Mouse (Mus musculus) ES-E14 (cell line): ENCODE measurements at regions not wholly inside any gene's neighbourhood (a gene's known extent, or its start where the extent isn't known, plus 50 kb on each side); places are given as distances from the start of the nearest gene placed in this dataset.

Experiments
- CHD2 ChIP-seq: IDR thresholded peaks from 2 replicates; pipeline ENCODE4 v1.6.1; 2014; ENCODE audit warnings: mild to moderate bottlenecking, low read depth, low read length, inconsistent platforms
- HCFC1 ChIP-seq: IDR thresholded peaks from 2 replicates; pipeline ENCODE4 v1.6.1; 2012; ENCODE audit warnings: low read length, inconsistent platforms, borderline replicate concordance; ENCODE audit not compliant: insufficient read depth
- MAFK ChIP-seq: IDR thresholded peaks from 2 replicates; pipeline ENCODE4 v1.6.1; 2014; ENCODE audit warnings: mild to moderate bottlenecking, low read depth, low read length, inconsistent platforms; ENCODE audit not compliant: insufficient read depth
- ZC3H11A ChIP-seq: IDR thresholded peaks from 2 replicates; pipeline ENCODE4 v1.6.1; 2012; ENCODE audit warnings: low read depth, mild to moderate bottlenecking, inconsistent platforms, low read length, borderline replicate concordance
- ZNF384 ChIP-seq: IDR thresholded peaks from 2 replicates; pipeline ENCODE4 v1.6.1; 2012; ENCODE audit warnings: low read depth, low read length, inconsistent platforms

DNA sequence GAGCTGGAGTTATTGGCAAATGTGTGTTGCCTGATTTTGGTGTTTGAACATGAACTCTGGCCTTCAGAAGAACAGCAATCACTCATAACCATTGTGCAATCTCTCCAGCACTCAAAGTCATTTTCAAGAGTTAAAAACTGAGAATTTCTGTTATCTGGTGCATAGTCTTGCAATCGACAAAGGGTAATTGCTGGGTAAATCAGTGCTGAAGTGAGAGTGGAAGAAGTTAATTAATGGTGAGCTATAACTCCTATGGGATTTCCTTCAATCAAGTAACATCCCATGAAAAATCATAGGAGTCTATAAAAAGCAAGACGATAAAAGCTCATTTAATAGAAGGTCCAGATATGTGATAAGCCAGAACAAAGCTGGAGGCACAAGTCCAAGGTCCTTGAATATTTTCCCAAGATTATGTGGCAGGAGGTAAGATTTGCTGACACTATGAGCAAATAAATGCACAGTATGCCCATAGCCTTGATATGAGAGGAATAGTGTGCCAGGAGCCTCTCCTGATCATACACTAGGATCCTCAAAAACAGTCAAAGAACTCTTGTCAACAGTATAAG lies 264.0 kb downstream of the Hao1 start:
- no peak for TF ChIP-seq ZC3H11A
- TF ChIP-seq MAFK, result no peak
- no peak for TF ChIP-seq CHD2
- TF ChIP-seq ZNF384, result no peak
- TF ChIP-seq HCFC1, result no peak
